Mouse (Mus musculus) liver (tissue): ENCODE measurements at regions not wholly inside any gene's neighbourhood (a gene's known extent, or its start where the extent isn't known, plus 50 kb on each side); places are given as distances from the start of the nearest gene placed in this dataset.
"Not testable (repeated sequence)": the region's sequence is repeated elsewhere in the genome, so short reads cannot be mapped to it uniquely, and the experiment has no call there.

Experiments
- DNase-seq: peaks from one replicate; pipeline ENCODE4 v3.0.0-alpha.2; 2020; ENCODE audit warnings: mixed read lengths

DNA sequence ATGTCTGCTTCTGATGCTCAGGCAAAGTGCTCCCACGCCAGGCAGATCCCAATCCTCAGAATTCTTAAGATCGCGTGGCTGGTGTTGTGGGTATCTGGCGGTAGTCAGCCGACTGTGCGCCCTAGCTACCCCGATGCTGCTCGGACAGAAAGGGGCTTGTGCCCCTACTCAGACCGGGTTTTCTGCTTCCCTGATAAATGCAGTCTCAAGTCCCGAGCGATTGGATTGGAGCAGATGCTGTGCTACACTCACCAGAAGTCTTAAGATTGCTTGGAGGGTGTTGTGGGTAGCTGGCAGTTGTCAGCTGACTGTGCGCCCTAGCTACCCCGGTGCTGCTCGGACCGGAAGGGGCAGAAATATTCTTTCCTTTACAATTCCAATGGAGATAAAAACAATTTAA lies 99.3 kb downstream of the Gm7489 start:
- not testable (repeated sequence) for DNase-seq

- DNase-seq: no peak
Measured at GRCm38 (mm10) chr15:53989888-53990287, 105.2 kb downstream of the Gm7489 start.

GRCm38 (mm10) chr15:53995199-53995868 lies 110.6 kb downstream of the Gm7489 start:
- DNase-seq: no peak

- no peak for DNase-seq
Measured at GRCm38 (mm10) chr15:53998600-53999290, 114.0 kb downstream of the Gm7489 start.

GRCm38 (mm10) chr15:54033756-54034155 lies 149.1 kb downstream of the Gm7489 start:
- DNase-seq: no peak

DNA sequence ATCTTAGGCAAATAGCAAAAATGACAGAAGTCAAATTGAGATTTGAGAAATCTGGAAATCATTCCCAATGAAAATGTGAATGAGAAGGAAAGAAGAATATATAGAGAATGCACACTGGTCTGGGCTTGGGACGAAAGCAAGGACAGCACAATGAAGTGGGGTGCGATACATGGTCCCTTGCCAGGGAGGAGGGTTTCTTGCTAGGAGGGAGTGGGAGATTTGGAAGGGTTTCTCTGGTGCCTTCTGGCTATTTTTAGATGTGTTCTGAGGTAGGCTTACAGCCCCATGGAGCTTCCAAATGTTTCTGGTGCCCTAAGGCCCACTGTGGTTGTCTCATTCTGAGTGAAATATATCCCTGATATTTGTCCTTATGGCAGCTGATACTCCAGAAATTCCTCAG lies 166.0 kb downstream of the Gm7489 start:
- DNase-seq: no peak

GRCm38 (mm10) chr15:54070005-54070634 lies 185.4 kb downstream of the Gm7489 start:
- DNase-seq: peak; percentile 62

GRCm38 (mm10) chr15:54071732-54072131 lies 187.0 kb downstream of the Gm7489 start:
- no peak for DNase-seq

DNA sequence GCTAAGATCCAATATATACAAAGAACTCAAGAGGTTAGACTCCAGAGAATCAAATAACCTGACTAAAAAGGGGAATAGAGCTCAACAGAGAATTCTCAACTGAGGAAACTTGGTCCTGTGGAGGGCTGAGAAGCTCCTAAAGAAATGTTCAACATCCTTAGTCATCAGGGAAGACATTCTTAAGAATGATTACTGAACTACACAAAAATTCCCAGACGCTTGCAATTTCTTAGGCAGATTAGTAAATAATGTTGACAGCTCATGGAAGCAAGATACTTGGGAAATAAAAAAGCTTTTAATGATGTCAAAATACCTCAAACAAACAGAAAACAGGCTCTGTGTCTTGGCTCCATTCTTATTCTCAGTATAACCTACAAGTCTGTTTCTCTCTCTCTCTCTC lies 206.6 kb downstream of the Gm7489 start:
- DNase-seq: no peak

DNA sequence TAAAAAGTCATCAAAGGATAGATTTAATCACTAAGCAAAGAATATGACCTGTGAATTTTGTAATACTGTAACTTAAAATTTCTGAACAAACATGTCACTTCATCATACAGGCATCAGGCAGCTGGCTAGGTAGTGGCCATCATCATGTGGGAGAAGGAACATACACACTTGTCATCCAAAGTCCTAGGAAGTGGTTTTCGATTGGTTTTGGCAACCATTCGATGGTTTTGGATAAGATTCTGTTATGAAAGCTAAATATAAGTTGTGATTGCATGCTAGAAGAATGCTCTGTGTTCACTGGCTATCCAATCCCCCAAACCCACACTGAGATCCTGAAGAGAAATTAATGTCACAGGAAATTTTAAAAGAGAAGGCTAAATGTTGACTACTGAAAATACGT lies 207.7 kb downstream of the Gm7489 start:
- no peak for DNase-seq

DNA sequence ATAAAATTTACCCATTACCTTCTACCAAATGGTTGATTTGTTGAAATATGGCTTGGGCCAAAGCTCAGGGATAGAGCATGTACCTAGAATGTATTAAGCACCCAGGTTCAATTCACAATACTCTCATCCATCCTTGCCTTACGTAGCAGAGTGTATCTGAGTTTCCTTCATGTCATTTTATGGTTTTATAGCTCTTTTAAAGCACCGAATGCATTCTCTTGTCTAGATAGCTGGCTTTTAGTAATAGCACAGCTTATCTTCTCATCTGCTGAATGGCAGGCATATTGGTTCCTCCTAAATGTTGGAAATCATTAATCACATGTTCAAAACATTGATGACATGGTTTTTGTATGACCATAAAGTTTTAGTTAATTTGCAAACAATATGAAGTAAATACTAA lies 212.8 kb downstream of the Gm7489 start:
- DNase-seq: no peak

DNA sequence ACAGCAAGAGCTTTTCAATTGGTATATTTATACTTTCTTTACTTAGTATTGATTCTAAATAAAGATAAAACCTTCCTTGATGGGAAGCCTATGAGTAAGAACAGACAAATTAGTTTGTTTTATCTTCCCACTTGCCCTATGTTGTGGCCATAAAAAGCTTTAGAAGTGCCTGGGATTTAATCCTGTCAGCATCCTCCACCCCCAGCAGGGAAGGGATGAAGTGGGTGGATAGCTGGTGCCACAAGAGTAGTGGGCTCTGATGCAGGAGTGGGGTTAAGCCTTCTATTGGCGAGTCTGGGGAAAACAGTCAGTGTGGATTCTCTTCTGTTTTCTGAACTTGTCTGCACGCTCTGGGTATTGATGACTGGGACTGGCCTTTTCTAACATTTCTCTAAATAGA lies 227.7 kb downstream of the Gm7489 start:
- no peak for DNase-seq

DNA sequence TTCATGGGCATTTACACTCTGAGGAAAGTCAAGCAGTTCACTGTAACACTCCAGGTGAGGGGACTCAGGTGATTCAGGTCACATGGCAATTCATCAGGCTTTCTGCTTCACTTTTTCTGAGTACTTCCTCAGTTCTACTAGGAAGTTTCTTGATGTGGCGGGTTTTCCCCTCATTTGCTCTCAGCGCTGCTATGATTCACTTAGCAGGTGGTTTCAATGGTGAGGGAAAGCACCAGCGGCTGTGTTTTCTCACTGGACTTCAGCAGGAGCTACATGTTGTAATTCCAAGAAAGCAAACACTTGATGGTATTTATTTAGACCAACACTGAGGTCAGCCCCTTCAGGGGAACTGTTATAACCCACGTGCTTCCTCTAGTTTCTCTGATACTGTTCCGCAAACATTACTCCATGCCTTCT lies 229.4 kb downstream of the Gm7489 start:
- no peak for DNase-seq

GRCm38 (mm10) chr15:54117967-54118538 lies 233.3 kb downstream of the Gm7489 start:
- DNase-seq: no peak

DNA sequence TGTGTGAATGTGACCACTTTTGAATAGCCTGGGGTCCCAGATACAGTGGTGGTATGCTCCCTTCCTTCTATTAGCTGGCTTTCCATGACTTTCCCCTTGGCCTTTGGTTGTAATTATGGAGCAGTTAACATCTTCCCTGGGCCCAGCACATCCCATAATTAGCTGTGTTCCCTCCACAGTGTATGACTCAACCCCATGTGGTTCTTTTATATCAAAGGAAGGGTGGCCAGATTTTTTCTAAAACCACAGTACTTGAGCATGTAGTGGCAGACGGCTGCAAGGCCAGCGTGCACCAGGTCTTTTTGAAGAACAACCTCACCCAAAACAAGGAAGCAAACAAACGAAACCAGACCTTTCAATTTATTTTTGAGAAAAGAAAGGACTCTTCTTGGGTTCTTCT lies 235.8 kb downstream of the Gm7489 start:
- DNase-seq: no peak

GRCm38 (mm10) chr15:54164350-54164749 lies 279.6 kb downstream of the Gm7489 start:
- DNase-seq: no peak

DNA sequence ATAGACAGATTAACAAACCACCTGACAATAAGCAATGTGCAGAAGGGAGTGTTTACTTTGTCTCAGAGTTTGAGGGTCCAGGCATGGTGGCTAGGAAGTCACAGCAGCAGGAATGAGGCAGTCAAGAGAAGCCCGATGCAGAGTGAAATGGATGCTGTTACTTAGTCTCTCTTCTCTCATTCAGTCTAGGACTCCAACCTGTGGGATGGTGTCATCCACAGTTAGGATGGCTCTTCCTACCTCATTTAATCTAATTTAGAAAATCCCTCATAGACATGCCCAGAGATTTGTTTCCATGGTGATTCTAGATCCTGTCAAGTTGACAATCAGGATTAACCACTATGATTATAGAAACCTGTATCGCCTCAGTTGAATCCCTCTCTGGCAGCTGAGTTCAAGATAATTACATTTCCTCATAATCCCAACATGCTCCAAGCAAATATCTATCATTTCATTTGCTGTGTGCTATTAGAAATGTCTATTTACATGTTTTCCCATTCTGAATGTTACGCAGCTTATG lies 283.2 kb downstream of the Gm7489 start:
- DNase-seq: no peak

- DNase-seq: no peak
Measured at GRCm38 (mm10) chr15:54177221-54177620, 292.5 kb downstream of the Gm7489 start.

DNA sequence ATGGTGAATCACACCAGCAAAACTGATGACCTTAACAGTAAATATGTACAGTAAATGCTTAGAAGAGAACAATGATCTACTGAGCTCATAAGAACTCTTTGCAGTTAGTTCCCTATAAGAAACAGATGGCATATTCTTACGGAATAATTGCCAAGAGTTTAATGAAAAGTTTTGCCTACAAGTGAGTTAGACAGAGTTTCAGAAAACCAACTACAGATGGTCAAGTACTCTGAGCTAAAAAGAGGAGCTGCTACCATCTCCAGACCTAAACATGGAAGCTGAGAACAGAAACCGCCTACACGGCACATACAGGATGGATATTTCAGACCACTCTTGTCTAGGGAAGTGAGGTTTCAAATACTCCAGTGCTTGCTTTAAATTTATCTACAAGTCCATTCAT lies 293.1 kb downstream of the Gm7489 start:
- no peak for DNase-seq
